Mouse (Mus musculus): ENCODE measurements around the gene Prkg1.

- no peak for TF ChIP-seq CTCF (IDR thresholded peaks at IDR 0.05; ENCODE audit: borderline replicate concordance, insufficient read depth, low read depth, low read length)
- no peak for TF ChIP-seq POLR2A (IDR thresholded peaks at IDR 0.05; ENCODE audit: borderline replicate concordance, insufficient read depth, low read length)
Observed at GRCm38 (mm10) chr19:31082226-31082625, 682.6 kb downstream of the Prkg1 start.

Measured in cerebellum, adult 2 months (tissue).